Mouse (Mus musculus) embryonic facial prominence, embryonic 10.5 days (tissue): Measurements from ENCODE around the gene Cox15. TPM values are rescaled to one million over a fixed set of nuclear protein-coding genes. Genes with fewer than 3 reads are reported as not detected.

Experiments
- DNase-seq: peaks from one replicate; pipeline ENCODE4 v3.0.0-alpha.2; 2017; ENCODE audit warnings: low spot score
- H3K27ac ChIP-seq: fragments of 300-500 bp; sonication (generic); replicated peaks from 2 replicates; pipeline ENCODE4 v1.5.1; 2016; ENCODE audit warnings: mild to moderate bottlenecking
- H3K27me3 ChIP-seq: fragments of 300-500 bp; sonication (generic); replicated peaks from 2 replicates; pipeline ENCODE4 v1.6.1; 2016; ENCODE audit warnings: low read depth, mild to moderate bottlenecking; ENCODE audit not compliant: poor library complexity, severe bottlenecking
- H3K36me3 ChIP-seq: fragments of 300-500 bp; sonication (generic); replicated peaks from 2 replicates; pipeline ENCODE4 v1.6.1; 2016; ENCODE audit warnings: mild to moderate bottlenecking, moderate library complexity
- H3K4me1 ChIP-seq: fragments of 300-500 bp; sonication (generic); 2 replicates; pipeline ENCODE4 v1.6.1; 2016
- H3K4me3 ChIP-seq: fragments of 300-500 bp; sonication (generic); 2 replicates; pipeline ENCODE4 v1.5.1; 2016; ENCODE audit warnings: mild to moderate bottlenecking, moderate library complexity
- H3K9me3 ChIP-seq: fragments of 300-500 bp; sonication (generic); 2 replicates; pipeline ENCODE4 v1.6.1; 2016; ENCODE audit warnings: mild to moderate bottlenecking
- WGBS: fragments of 180-500 bp; shearing (Covaris S2); methylation state at CpG from one replicate; pipeline ENCODE4 v1.1.7; 2016; 5-methylcytosine and 5-hydroxymethylcytosine counted together
- polyA plus RNA-seq: library from polyadenylated mRNA; unstranded; fragments of >200 nt; fragmentation: Nextera tagmentation; extraction: Ambion mirVana; gene quantifications from 2 replicates; pipeline ENCODE4 v1.2.1, GENCODE M21; 2016

Cox15 gene
- polyA plus RNA-seq, 1 experiment from 2014 or later: 10.9 TPM

DNA sequence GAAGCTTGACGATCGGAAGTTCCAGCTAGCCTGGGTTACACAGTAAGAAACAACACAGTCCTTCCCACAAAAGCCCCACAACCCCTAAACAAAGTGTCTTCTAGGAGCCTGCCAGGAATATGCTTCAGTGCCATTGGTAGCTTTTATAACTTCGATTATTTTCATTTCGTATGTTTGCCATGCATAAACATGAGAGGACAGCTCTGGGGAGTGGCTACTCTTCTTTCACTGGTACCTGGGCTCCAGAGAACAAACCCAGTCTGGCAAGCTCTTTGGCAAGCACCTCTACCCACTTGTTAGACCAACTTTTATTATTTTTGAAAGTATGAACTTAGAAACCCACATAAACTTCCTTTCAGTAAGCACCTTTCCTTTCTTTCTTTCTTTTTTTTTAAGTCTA is 23.8 kb upstream of the Cox15 start:
- H3K27me3 ChIP-seq: no peaks in the 10 kb centered on the region
- WGBS: 84% methylated on average over 4 of the region's 4 CpGs
- H3K27ac ChIP-seq: no peak overlapping the region
- no peaks in the 10 kb centered on the region for H3K9me3 ChIP-seq
- no peak overlapping the region for H3K4me3 ChIP-seq
- no peaks in the 10 kb centered on the region for H3K4me1 ChIP-seq
- DNase-seq: no peak
- H3K36me3 ChIP-seq: no peaks in the 10 kb centered on the region

DNA sequence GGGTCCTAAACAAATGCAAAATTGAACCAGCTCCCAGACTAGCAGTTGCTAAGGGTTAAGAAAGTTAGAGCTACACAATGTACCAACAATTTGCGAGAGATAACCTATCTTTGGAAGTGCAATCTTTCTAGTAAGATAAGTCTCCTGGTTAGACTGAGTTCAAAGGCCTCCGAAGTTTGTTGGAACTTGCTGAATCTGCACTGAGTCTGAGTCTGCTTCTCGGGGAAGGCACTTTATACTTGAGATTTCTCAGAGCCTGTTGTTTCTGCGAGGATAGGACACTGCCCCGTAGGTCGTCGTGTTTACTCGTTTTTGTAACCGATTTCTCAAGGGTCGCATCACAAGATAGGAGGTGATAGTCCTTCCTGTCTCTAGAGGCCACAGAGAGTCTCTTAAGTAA is 22.6 kb upstream of the Cox15 start:
- no peak for DNase-seq
- no peaks in the 10 kb centered on the region for H3K9me3 ChIP-seq
- no peak overlapping the region for H3K27ac ChIP-seq
- 77% methylated on average over 10 of the region's 10 CpGs for WGBS
- no peaks in the 10 kb centered on the region for H3K27me3 ChIP-seq
- H3K4me3 ChIP-seq: no peak overlapping the region
- H3K36me3 ChIP-seq: no peaks in the 10 kb centered on the region
- no peaks in the 10 kb centered on the region for H3K4me1 ChIP-seq

DNA sequence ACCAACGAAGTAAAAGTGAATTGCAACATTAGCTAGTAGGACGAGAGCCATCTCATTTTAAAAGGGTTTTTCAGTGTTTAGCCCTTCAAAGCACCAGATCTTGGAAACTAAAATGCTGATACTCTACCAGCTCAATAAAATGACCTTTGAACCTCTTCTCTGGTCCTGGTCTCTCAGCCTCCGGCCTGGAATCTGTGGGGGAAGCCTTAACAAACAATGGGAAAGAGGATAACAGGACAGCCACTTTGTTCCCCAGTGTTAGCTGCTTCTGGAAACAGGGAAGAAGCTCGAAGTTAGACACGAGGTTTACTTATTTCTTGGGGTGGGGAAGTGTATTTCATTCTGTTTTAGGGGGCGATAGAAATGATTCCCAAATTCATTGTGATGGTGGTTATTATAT is 19.5 kb upstream of the Cox15 start:
- H3K36me3 ChIP-seq: no peaks in the 10 kb centered on the region
- H3K27me3 ChIP-seq: no peaks in the 10 kb centered on the region
- H3K27ac ChIP-seq: no peak overlapping the region
- no peaks in the 10 kb centered on the region for H3K4me1 ChIP-seq
- no peak overlapping the region for H3K4me3 ChIP-seq
- no peak for DNase-seq
- no peaks in the 10 kb centered on the region for H3K9me3 ChIP-seq
- 66% methylated on average over 6 of the region's 6 CpGs for WGBS

DNA sequence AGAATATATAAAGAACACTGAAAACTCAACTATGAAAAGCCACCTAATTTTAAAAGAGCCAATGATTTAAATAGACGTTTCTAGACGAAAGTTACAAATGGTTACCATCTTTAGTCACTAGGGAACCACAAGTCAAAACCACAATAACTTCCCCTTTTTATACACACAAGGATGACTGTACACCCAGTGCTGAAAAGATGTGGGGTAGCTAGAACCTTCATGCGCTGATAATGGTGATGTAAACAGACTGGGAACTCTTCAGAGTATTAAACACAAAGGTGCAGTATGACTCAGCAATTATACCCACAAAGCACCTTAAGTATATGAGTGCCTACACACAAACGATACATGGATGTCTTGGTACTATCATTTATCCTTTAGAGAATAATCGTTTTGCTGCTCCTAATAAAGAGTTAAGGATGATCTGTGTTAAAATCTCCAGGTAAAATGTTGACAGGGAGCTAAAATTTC is 18.7 kb upstream of the Cox15 start:
- WGBS: 90% methylated on average over 5 of the region's 5 CpGs
- DNase-seq: no peak

DNA sequence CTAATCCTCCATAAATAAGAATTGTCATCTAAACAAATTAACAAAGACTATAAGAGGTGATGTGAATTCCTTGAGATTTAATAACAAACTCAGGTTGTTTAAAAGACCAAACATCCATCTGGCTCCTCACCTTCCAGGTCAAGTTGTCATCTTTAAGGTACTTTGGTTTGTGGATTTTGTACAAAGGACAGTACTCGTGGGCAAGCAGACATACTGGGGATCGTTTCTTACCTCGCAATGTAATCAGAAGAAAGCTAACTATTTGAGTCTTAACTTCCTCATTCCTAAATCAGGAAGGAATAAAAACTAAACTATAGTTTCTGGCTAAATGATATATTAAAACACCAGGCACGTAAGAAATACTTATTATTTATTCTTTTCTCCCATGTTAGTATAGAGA is 17.8 kb upstream of the Cox15 start:
- Histone ChIP-seq H3K36me3 (no peaks in the 10 kb centered on the region), H3K27ac (no peak overlapping the region), H3K4me1 (no peaks in the 10 kb centered on the region), H3K9me3 (no peaks in the 10 kb centered on the region), H3K27me3 (no peaks in the 10 kb centered on the region), H3K4me3 (no peak overlapping the region)
- WGBS: 91% methylated on average over 4 of the region's 4 CpGs
- DNase-seq: no peak

More for the DNA sequence above, 18.7 kb upstream of the Cox15 start:
- Histone ChIP-seq H3K27ac (no peak overlapping the region), H3K4me1 (no peaks in the 10 kb centered on the region), H3K36me3 (no peaks in the 10 kb centered on the region), H3K4me3 (no peak overlapping the region), H3K27me3 (no peaks in the 10 kb centered on the region), H3K9me3 (no peaks in the 10 kb centered on the region)

DNA sequence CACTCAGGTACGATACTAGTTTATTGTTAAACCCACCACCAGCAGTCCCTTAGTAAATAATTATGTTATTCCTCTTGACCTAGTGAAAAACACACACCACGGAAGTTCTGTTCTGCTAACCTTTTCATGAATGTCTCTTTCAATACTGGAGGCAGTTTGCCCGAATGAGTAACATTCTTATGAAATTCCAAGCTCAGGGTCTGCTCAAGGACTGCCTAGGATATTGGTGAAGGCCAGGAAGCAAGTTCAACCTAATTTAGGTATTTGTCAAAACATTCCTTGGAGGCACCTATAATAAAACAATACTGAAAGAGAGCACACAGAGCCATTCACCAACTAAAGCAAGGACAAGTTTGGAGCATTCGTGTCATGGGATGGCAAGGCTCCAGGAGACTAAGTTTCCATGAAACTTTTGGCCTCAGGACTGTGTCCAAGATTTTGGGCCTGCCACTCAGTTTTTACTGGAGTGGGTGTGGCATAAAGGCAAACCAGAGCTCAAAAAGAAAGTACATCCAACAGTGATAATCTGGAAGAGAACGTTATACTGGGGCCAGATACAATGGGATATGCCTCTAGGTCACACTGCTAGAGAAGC is 16.7 kb upstream of the Cox15 start:
- no peak overlapping the region for H3K4me3 ChIP-seq
- H3K36me3 ChIP-seq: no peaks in the 10 kb centered on the region
- 82% methylated on average over 5 of the region's 5 CpGs for WGBS
- H3K4me1 ChIP-seq: no peaks in the 10 kb centered on the region
- no peak overlapping the region for H3K27ac ChIP-seq
- H3K9me3 ChIP-seq: no peaks in the 10 kb centered on the region
- no peak for DNase-seq
- no peaks in the 10 kb centered on the region for H3K27me3 ChIP-seq

DNA sequence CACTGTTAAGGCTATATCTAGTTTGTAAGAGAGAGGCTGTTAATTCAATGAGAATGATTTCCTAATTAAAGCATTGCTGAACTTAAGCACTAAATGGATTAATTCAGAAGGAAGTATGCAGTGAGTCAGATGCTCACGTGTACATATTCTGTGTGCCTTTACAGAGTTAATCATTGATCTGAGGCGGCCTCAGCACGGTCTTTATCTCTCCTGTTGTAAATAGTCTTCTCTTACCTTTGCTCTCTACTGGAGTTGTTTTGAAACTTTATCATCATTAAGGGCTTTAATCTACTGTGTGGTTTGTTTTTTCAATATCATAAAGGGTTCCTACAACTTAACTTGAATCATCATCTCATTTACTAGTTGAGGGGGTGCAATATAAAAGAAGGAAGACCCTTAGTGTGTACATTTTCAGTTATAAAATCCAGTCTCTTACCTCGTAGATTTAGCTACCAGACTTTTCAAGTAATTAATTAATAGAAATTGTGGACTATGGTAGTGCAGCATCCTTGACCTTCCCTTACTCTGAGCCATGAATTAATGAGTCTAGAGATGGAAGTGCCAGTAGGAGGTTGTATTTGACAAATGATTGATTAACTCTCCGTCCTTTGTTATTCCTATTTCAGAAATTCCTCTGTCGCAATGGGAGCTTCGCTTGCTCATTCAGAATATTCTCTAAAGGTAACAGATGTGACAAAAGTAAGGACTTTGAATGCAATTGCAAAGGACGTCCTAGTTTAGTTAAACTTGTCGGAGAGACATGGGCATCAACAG is 14.9 kb upstream of the Cox15 start:
- Histone ChIP-seq H3K27me3 (no peaks in the 10 kb centered on the region), H3K4me3 (no peak overlapping the region), H3K27ac (no peak overlapping the region), H3K4me1 (no peaks in the 10 kb centered on the region), H3K36me3 (no peaks in the 10 kb centered on the region), H3K9me3 (no peaks in the 10 kb centered on the region)
- 88% methylated on average over 9 of the region's 9 CpGs for WGBS
- no peak for DNase-seq

DNA sequence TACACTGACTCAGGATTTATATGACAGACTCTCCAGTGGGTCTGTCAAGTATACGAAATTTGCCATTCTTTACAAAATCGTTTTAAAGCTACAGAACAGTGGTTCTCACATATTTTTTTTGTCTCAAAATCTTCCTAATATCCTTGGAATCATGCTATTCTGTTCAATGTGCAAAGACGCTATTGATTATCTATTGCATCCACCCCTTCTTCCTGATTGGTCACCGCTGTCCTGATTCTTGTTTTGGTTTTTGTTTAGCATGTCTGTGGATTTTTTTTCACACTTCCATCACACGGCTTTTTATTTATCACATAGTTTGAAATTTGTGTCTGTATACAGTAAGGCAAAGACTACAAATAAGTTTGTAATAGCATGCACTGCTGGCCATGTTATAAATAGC is 13.7 kb upstream of the Cox15 start:
- H3K27ac ChIP-seq: no peak overlapping the region
- H3K4me1 ChIP-seq: no peaks in the 10 kb centered on the region
- no peaks in the 10 kb centered on the region for H3K36me3 ChIP-seq
- 86% methylated on average over 5 of the region's 5 CpGs for WGBS
- H3K9me3 ChIP-seq: no peaks in the 10 kb centered on the region
- H3K27me3 ChIP-seq: no peaks in the 10 kb centered on the region
- H3K4me3 ChIP-seq: no peak overlapping the region
- DNase-seq: no peak

DNA sequence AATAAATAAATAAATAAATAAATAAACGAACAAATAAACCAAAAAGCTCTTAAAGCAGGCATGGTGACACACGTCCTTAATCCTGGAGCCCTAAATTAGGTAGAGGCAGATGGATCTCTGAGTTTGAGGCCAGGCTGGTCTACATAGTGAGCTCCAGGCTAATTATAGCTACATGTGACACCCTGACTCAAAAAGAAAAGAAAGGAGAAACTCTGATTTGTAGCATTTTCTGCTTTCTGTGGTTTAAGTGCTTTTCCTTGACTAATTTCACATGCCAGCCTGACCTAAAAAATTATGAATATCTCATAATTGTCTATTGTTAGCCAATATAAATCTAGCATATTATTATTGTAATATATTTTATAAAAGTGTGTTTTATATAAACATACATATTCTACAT is 9.6 kb upstream of the Cox15 start:
- no peaks in the 10 kb centered on the region for H3K27me3 ChIP-seq
- no peaks in the 10 kb centered on the region for H3K4me1 ChIP-seq
- H3K27ac ChIP-seq: no peak overlapping the region
- H3K36me3 ChIP-seq: no peaks in the 10 kb centered on the region
- no peaks in the 10 kb centered on the region for H3K9me3 ChIP-seq
- WGBS: 79% methylated on average over 2 of the region's 2 CpGs
- no peak for DNase-seq
- H3K4me3 ChIP-seq: no peak overlapping the region

DNA sequence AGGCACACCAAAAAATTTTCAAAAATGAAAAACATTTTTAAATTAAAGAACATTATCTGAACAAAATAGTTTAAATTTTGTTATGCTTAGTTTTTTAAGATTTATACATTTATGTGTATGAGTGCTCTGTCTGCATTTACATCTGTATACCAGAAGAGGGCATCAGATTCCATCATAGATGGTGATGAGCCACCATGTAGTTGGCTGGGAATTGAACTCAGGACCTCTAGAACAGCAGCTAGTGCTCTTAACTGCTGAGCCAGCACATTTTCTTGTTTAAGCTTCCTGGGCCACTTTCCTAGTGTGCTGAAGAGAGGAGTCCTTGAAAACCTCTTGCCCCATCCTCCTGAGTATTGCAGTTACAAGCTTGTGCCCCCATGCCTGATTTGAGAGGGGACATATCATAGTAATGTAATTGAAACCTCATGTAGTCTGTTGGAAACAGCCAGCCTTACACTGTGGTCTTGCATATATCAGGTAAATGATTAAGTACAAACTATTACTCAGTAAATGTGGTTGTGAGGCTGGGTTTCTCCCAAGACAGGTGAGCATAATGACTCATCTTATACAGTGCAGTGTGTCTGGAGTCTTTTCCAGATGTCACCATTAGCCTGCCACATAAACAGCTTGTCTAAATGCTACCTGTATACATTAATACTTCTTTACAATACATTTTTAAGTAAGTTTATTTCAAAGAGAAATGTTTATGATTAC is 8.9 kb upstream of the Cox15 start:
- Histone ChIP-seq H3K27me3 (no peaks in the 10 kb centered on the region), H3K4me1 (no peaks in the 10 kb centered on the region), H3K27ac (no peak overlapping the region), H3K9me3 (no peaks in the 10 kb centered on the region), H3K36me3 (no peaks in the 10 kb centered on the region), H3K4me3 (no peak overlapping the region)
- no peak for DNase-seq

DNA sequence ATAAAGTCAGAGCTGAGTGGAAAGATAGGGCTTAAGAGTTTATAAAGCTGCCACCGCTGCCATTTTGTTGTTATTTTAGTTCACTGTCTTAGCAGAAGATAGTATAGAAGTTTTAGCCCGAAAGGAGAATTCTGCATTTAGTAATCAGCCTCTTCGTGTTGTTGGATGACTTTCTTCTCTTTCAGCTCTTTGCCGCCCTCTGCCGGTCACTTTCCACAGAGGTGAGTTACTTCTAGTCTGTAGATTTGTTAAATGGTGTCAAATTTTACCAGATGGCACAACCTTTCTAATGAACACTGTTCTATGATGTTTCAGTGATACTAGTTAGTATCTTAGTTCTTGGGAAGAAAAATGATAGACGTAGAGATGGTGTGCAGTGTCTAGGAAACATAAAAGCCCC is 7.7 kb upstream of the Cox15 start:
- peak; percentile 80 for DNase-seq
- H3K4me1 ChIP-seq: no peaks in the 10 kb centered on the region
- H3K36me3 ChIP-seq: no peaks in the 10 kb centered on the region
- no peaks in the 10 kb centered on the region for H3K27me3 ChIP-seq
- WGBS: 29% methylated on average over 6 of the region's 6 CpGs
- no peaks in the 10 kb centered on the region for H3K9me3 ChIP-seq
- H3K27ac ChIP-seq: no peak overlapping the region
- no peak overlapping the region for H3K4me3 ChIP-seq

DNA sequence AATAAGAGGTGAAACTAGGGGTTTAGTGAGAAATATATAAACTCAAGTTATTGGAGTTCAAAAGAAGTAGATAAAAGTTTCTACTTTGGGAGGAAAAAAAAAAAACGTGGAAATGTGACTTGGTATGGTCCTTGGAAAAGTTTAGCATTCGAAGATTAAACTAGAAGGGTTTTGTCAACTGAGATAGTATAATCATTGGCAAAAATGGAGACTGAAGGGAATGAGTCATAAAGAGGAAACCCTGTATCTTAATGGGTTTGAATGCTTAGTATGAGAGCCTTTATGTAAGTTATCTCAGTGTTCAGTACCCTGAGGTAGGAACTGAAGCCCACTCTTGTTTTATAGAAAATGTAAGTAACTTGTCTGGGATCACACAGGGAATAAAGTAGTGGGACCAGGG is 2.1 kb upstream of the Cox15 start:
- H3K4me3 ChIP-seq: no peak overlapping the region
- H3K27ac ChIP-seq: no peak overlapping the region
- peaks cover 9% of the 10 kb centered on the region for H3K4me1 ChIP-seq
- no peaks in the 10 kb centered on the region for H3K27me3 ChIP-seq
- no peaks in the 10 kb centered on the region for H3K9me3 ChIP-seq
- peaks cover 15% of the 10 kb centered on the region for H3K36me3 ChIP-seq
- no peak for DNase-seq
- 72% methylated on average over 2 of the region's 2 CpGs for WGBS

DNA sequence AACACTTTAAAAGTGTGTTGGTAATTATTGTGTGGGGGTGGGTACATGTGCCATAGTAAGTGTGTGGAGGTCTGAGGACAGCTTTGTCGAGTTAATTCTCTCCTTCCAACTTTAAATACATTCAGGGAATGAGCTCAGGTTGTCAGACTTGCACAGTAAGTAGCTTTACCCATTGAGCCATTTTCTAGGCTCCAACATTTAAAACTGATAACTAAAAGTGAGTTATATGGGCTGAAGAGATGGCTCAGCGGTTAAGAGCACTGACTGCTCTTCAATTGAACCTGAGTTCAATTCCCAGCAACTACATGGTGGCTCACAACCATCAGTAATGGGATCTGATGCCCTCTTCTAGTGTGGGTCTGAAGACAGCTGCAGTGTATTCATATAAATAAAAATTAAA is 1.4 kb upstream of the Cox15 start:
- peaks cover 19% of the 10 kb centered on the region for H3K36me3 ChIP-seq
- H3K27ac ChIP-seq: no peak overlapping the region
- WGBS: 78% methylated on average over 2 of the region's 2 CpGs
- no peaks in the 10 kb centered on the region for H3K9me3 ChIP-seq
- H3K4me3 ChIP-seq: no peak overlapping the region
- no peaks in the 10 kb centered on the region for H3K27me3 ChIP-seq
- peaks cover 9% of the 10 kb centered on the region for H3K4me1 ChIP-seq
- no peak for DNase-seq
